Mouse (Mus musculus): ENCODE results near the gene Ptpn5.

Gene Ptpn5

GRCm38 (mm10) chr7:47111121-47111520 is 22.4 kb downstream of the Ptpn5 start:
- no peak for DNase-seq (ENCODE audit: low spot score)

GRCm38 (mm10) chr7:47110511-47110910 is 23.0 kb downstream of the Ptpn5 start:
- DNase-seq (ENCODE audit: low spot score): no peak

GRCm38 (mm10) chr7:47108779-47109189 is 24.7 kb downstream of the Ptpn5 start:
- no peak for DNase-seq (ENCODE audit: low spot score)

- DNase-seq (ENCODE audit: low spot score): no peak
These were observed 26.5 kb downstream of the Ptpn5 start for GRCm38 (mm10) chr7:47106949-47107348.

GRCm38 (mm10) chr7:47103671-47104414 is 29.6 kb downstream of the Ptpn5 start:
- peak; percentile 28 for DNase-seq (ENCODE audit: low spot score)

- DNase-seq (ENCODE audit: low spot score): no peak
These were observed 30.5 kb downstream of the Ptpn5 start for GRCm38 (mm10) chr7:47102970-47103369.

GRCm38 (mm10) chr7:47100615-47101014 is 32.9 kb downstream of the Ptpn5 start:
- no peak for DNase-seq (ENCODE audit: low spot score)

GRCm38 (mm10) chr7:47099306-47099705 is 34.2 kb downstream of the Ptpn5 start:
- DNase-seq (ENCODE audit: low spot score): no peak

- DNase-seq (ENCODE audit: low spot score): no peak
These were observed 35.4 kb downstream of the Ptpn5 start for GRCm38 (mm10) chr7:47098044-47098443.

- no peak for DNase-seq (ENCODE audit: low spot score)
These were observed 38.5 kb downstream of the Ptpn5 start for GRCm38 (mm10) chr7:47094969-47095368.

- DNase-seq (ENCODE audit: low spot score): no peak
These were observed 39.5 kb downstream of the Ptpn5 start for GRCm38 (mm10) chr7:47093935-47094334.

GRCm38 (mm10) chr7:47085075-47085474 is 48.4 kb downstream of the Ptpn5 start:
- DNase-seq (ENCODE audit: low spot score): no peak

GRCm38 (mm10) chr7:47081277-47081676 is 52.2 kb downstream of the Ptpn5 start:
- DNase-seq (ENCODE audit: low spot score): peak; percentile 28

- no peak for DNase-seq (ENCODE audit: low spot score)
These were observed 52.6 kb downstream of the Ptpn5 start for GRCm38 (mm10) chr7:47080868-47081267.

- DNase-seq (ENCODE audit: low spot score): peak; percentile 32
These were observed 56.0 kb downstream of the Ptpn5 start for GRCm38 (mm10) chr7:47077451-47077850.

- no peak for DNase-seq (ENCODE audit: low spot score)
These were observed 56.8 kb downstream of the Ptpn5 start for GRCm38 (mm10) chr7:47076729-47077128.

- DNase-seq (ENCODE audit: low spot score): no peak
These were observed 57.3 kb downstream of the Ptpn5 start for GRCm38 (mm10) chr7:47076193-47076592.

- no peak for DNase-seq (ENCODE audit: low spot score)
These were observed 59.7 kb downstream of the Ptpn5 start for GRCm38 (mm10) chr7:47073536-47074521.

GRCm38 (mm10) chr7:47072551-47072950 is 60.9 kb downstream of the Ptpn5 start:
- no peak for DNase-seq (ENCODE audit: low spot score)

GRCm38 (mm10) chr7:47067879-47068278 is 65.6 kb downstream of the Ptpn5 start:
- DNase-seq (ENCODE audit: low spot score): no peak

GRCm38 (mm10) chr7:47066942-47067341 is 66.5 kb downstream of the Ptpn5 start:
- DNase-seq (ENCODE audit: low spot score): no peak

GRCm38 (mm10) chr7:47061560-47061959 is 71.9 kb downstream of the Ptpn5 start:
- no peak for DNase-seq (ENCODE audit: low spot score)

GRCm38 (mm10) chr7:47059339-47059738 is 74.1 kb downstream of the Ptpn5 start:
- DNase-seq (ENCODE audit: low spot score): no peak

Measured in T-cell, adult 2 months (primary cell).